In the genomic region with DNA sequence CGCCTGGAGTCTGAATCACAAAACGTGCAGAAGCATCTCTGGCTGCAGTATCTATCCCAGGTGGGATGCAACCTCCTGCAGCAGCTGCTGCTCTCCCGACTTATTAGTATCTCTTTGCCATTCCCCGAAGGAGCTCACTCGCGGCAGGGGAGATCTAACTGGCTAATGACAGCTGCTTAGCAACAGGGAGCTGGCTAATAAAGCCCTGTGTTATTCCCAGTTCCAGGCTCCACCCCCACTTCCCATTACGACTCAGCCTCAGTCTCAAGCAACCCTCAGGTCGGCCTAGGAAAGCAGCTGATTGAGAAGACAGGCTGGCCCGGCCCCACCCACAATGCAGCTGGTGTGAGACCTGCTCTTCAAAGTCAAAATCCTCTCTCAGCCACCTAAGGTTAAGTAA, we compare ENCODE assay signal across 9 mouse cellular contexts. TPM values are rescaled to one million over a fixed set of nuclear protein-coding genes. Genes with fewer than 3 reads are reported as not detected.
DNase-seq lines count a peak whose midpoint lies in the region; ATAC-seq and TF ChIP-seq lines count a peak whose summit lies in the region.
"Had no signal": no experiment of that assay in that cellular context is flagged by ENCODE, and none has a peak within 500 bp of the region (broad histone marks: within the 10 kb centered on the region; RNA-seq: fewer than 3 reads in every experiment).

No protein-coding gene starts in this region.

- peak; percentile 58; the same call in 1 of the 2 replicates for ATAC-seq in cerebellum, adult (ENCODE audit: insufficient number of reproducible peaks, low FRiP score, low TSS enrichment)
- ATAC-seq in forebrain, embryonic 14.5 days, result peak; percentile 94
- peak; percentile 58 for ATAC-seq in heart, postnatal 0 days (ENCODE audit: insufficient read depth, low read depth)

- TF ChIP-seq RAD21 in CH12.LX (IDR thresholded peaks at IDR 0.05; ENCODE audit: low read depth, low read length), result no peak

- no peaks in the 10 kb centered on the region for H3K36me3 ChIP-seq in CH12.LX (replicated peaks in 1 of 2; ENCODE audit: control insufficient read depth in 1 of 2, insufficient read depth in 1 of 2, low read length in 1 of 2)
- no peaks in the 10 kb centered on the region for H3K36me3 ChIP-seq in forebrain, embryonic 14.5 days (ENCODE audit: control insufficient read depth, insufficient read depth, low read length)
- H3K36me3 ChIP-seq in heart, postnatal 0 days (replicated peaks; ENCODE audit: control insufficient read depth, insufficient read depth, low read length), result no peaks in the 10 kb centered on the region

- WGBS in forebrain, embryonic 14.5 days, result 1% methylated on average over 9 of the region's 9 CpGs
- WGBS in heart, postnatal 0 days, result 8% methylated on average over 9 of the region's 9 CpGs
- WGBS in lung, adult 2 months, result 14% methylated on average over 9 of the region's 9 CpGs

- H3K4me1 ChIP-seq in CH12.LX (ENCODE audit: control insufficient read depth in 1 of 2, insufficient read depth in 2 of 2), result peaks cover 0 to 5% of the 10 kb centered on the region in 2 experiments; a peak in 2 of 4 replicates
- H3K4me1 ChIP-seq in forebrain, embryonic 14.5 days (ENCODE audit: control insufficient read depth, insufficient read depth, low read length), result peaks cover 14% of the 10 kb centered on the region
- peaks cover 5% of the 10 kb centered on the region; the same call in 1 of the 2 replicates for H3K4me1 ChIP-seq in heart, postnatal 0 days (ENCODE audit: control insufficient read depth, insufficient read depth)
- 0 out of 2 replicates have a peak, but pooled peaks cover 4% of the 10 kb centered on the region for H3K4me1 ChIP-seq in lung, adult 2 months (ENCODE audit: control insufficient read depth, insufficient read depth, low read length)

- H3K27me3 ChIP-seq in CH12.LX (replicated peaks), result no peaks in the 10 kb centered on the region
- no peaks in the 10 kb centered on the region for H3K27me3 ChIP-seq in forebrain, embryonic 14.5 days (replicated peaks; ENCODE audit: control insufficient read depth, insufficient read depth, low read length)
- no peaks in the 10 kb centered on the region for H3K27me3 ChIP-seq in heart, postnatal 0 days (ENCODE audit: control insufficient read depth, insufficient read depth, low read length)

- H3K27ac ChIP-seq in CH12.LX (ENCODE audit: insufficient read depth, low read depth), result no peak overlapping the region
- peak overlapping the region; percentile 70 for H3K27ac ChIP-seq in forebrain, embryonic 14.5 days (ENCODE audit: low read depth, low read length)
- H3K27ac ChIP-seq in heart, postnatal 0 days (ENCODE audit: low read depth), result no peak overlapping the region
- H3K27ac ChIP-seq: macrophage had no signal

- H3K79me2 ChIP-seq in CH12.LX (replicated peaks; ENCODE audit: control insufficient read depth, extremely low read depth, insufficient read depth, poor library complexity, severe bottlenecking), result no peaks in the 10 kb centered on the region

- DNase-seq in CH12.LX (ENCODE audit: extremely low read depth), result peak; percentile 29
- DNase-seq in forebrain, embryonic 14.5 days (ENCODE audit: low spot score), result peak; percentile 90
- DNase-seq in heart, postnatal 0 days (ENCODE audit: low spot score), result no peak
- peak; percentile 63 for DNase-seq in kidney, postnatal 14 days
- DNase-seq in lung, adult 2 months, result peak; percentile 36
- peak; percentile 86 for DNase-seq in retina, postnatal 1 day
- DNase-seq in spleen, postnatal 14 days (ENCODE audit: low spot score in 2 of 2), result no peak

- TF ChIP-seq CTCF in CH12.LX (conservative IDR thresholded peaks at IDR 0.05 in 1 of 2, IDR thresholded peaks at IDR 0.05 in 1 of 2; ENCODE audit: low read depth in 2 of 2, low read length in 2 of 2), result no peak
- TF ChIP-seq CTCF in heart, postnatal 0 days (IDR thresholded peaks at IDR 0.05; ENCODE audit: low read depth), result no peak
- TF ChIP-seq CTCF in lung, adult 2 months (IDR thresholded peaks at IDR 0.05; ENCODE audit: insufficient read depth, low read length), result no peak

- H3K9me3 ChIP-seq in CH12.LX (replicated peaks; ENCODE audit: low read length), result no peaks in the 10 kb centered on the region
- no peaks in the 10 kb centered on the region for H3K9me3 ChIP-seq in forebrain, embryonic 14.5 days (replicated peaks; ENCODE audit: control insufficient read depth, low read length)
- H3K9me3 ChIP-seq in heart, postnatal 0 days (replicated peaks; ENCODE audit: control insufficient read depth, low read length), result no peaks in the 10 kb centered on the region

- H3K4me2 ChIP-seq in CH12.LX (ENCODE audit: insufficient read depth, low read depth, poor library complexity, severe bottlenecking), result no peak overlapping the region
- H3K4me2 ChIP-seq in forebrain, embryonic 14.5 days (ENCODE audit: low read length), result peak overlapping the region; percentile 37
- H3K4me2 ChIP-seq in heart, postnatal 0 days (ENCODE audit: low read depth, low read length), result peak overlapping the region; percentile 24

- TF ChIP-seq EP300 in CH12.LX (IDR thresholded peaks at IDR 0.05; ENCODE audit: low read length), result no peak
- no peak for TF ChIP-seq EP300 in heart, postnatal 0 days (IDR thresholded peaks at IDR 0.05; ENCODE audit: low read depth)

- no peak overlapping the region for H3K9ac ChIP-seq in CH12.LX (ENCODE audit: insufficient read depth, low read depth)
- H3K9ac ChIP-seq in forebrain, embryonic 14.5 days (ENCODE audit: low read length), result peak overlapping the region; percentile 29; the same call in 1 of the 2 replicates
- no peak overlapping the region for H3K9ac ChIP-seq in heart, postnatal 0 days (replicated peaks; ENCODE audit: low read depth, low read length)

- in situ Hi-C loops in CH12.LX (cut with MboI; ENCODE audit: low pct_ligation_motif_present, low pct_unique_long_range_greater_than_20kb, low sequenced_read_pairs), result no loop called here

- H3K4me3 ChIP-seq in CH12.LX (replicated peaks in 1 of 3; ENCODE audit: low read depth in 2 of 3, low read length in 2 of 3, poor library complexity in 1 of 3), result no peak overlapping the region
- peak overlapping the region; percentile 2; the same call in 1 of the 2 replicates for H3K4me3 ChIP-seq in forebrain, embryonic 14.5 days (ENCODE audit: low read depth, low read length)
- H3K4me3 ChIP-seq in heart, postnatal 0 days (ENCODE audit: low read depth, low read length), result no peak overlapping the region
- no peak overlapping the region for H3K4me3 ChIP-seq in lung, adult 2 months (replicated peaks; ENCODE audit: extremely low read depth, low read depth, low read length)

- no peak for TF ChIP-seq POLR2A in CH12.LX (IDR thresholded peaks at IDR 0.05; ENCODE audit: low read depth, low read length)
- TF ChIP-seq POLR2A in lung, adult 2 months (IDR thresholded peaks at IDR 0.05; ENCODE audit: borderline replicate concordance, extremely low read depth, low read depth, low read length), result no peak

- dilution Hi-C loops in CH12.LX (cut with MboI; ENCODE audit: extremely low pct_ligation_motif_present, extremely low pct_unique_long_range_greater_than_20kb, low sequenced_read_pairs), result no loop called here

TF ChIP-seq in CH12.LX, 34 proteins besides CTCF, POLR2A, EP300 and RAD21 (continues in another document):
- no peak for TF ChIP-seq POLR2AphosphoS2 (IDR thresholded peaks at IDR 0.05; ENCODE audit: low read depth, low read length)
- TF ChIP-seq ZC3H11A (IDR thresholded peaks at IDR 0.05; ENCODE audit: low read depth, low read length), result no peak
- TF ChIP-seq TBP (conservative IDR thresholded peaks at IDR 0.05; ENCODE audit: low read depth, low read length), result no peak

RNA-seq across cellular contexts. Expression of gene Sgsm2, which starts 20.1 kb away (rescaled TPM):
- 2.4 and 3.8 TPM in 2 replicates for total RNA-seq in CH12.LX (2012; rRNA removed)
- total RNA-seq in CH12.LX (2014; rRNA removed), result 0.75 and 0.93 TPM in 2 replicates
- polyA plus RNA-seq in CH12.LX (2012; ENCODE audit: insufficient read length, low read depth), result 3.1 and 3.8 TPM in 2 replicates
- 8.3 and 10.6 TPM in 2 replicates for polyA plus RNA-seq in forebrain, embryonic 14.5 days (2014; fragmentation: Nextera tagmentation; extraction: Ambion mirVana)
- 9.2 and 11.7 TPM in 2 replicates for total RNA-seq in heart, postnatal 0 days (2014; rRNA removed; ENCODE audit: low replicate concordance)
- polyA plus RNA-seq in heart, postnatal 0 days (2015; fragmentation: Nextera tagmentation; extraction: Ambion mirVana), result 2.3 and 2.5 TPM in 2 replicates
- polyA plus RNA-seq in lung, adult 2 months (2012; rRNA removed), result 19.3 and 22.1 TPM in 2 replicates

RNA-seq across cellular contexts. Expression of gene Tsr1, which starts 21.1 kb away (rescaled TPM):
- total RNA-seq in CH12.LX (2012; rRNA removed), result 85.2 and 127 TPM in 2 replicates
- total RNA-seq in CH12.LX (2014; rRNA removed), result 101 and 105 TPM in 2 replicates
- polyA plus RNA-seq in CH12.LX (2012; ENCODE audit: insufficient read length, low read depth), result 149 and 162 TPM in 2 replicates
- 33.2 and 38.2 TPM in 2 replicates for polyA plus RNA-seq in forebrain, embryonic 14.5 days (2014; fragmentation: Nextera tagmentation; extraction: Ambion mirVana)
- 17.5 and 20.9 TPM in 2 replicates for total RNA-seq in heart, postnatal 0 days (2014; rRNA removed; ENCODE audit: low replicate concordance)
- polyA plus RNA-seq in heart, postnatal 0 days (2015; fragmentation: Nextera tagmentation; extraction: Ambion mirVana), result 11.2 and 13.3 TPM in 2 replicates
- polyA plus RNA-seq in lung, adult 2 months (2012; rRNA removed), result 7.1 and 7.5 TPM in 2 replicates

RNA-seq across cellular contexts. Expression of gene Mnt, which starts 46.1 kb away (rescaled TPM):
- total RNA-seq in CH12.LX (2012; rRNA removed), result 3.6 and 4.7 TPM in 2 replicates
- total RNA-seq in CH12.LX (2014; rRNA removed), result 1.4 and 1.6 TPM in 2 replicates
- polyA plus RNA-seq in CH12.LX (2012; ENCODE audit: insufficient read length, low read depth), result 29.0 and 30.6 TPM in 2 replicates
- 6.8 and 7.6 TPM in 2 replicates for polyA plus RNA-seq in forebrain, embryonic 14.5 days (2014; fragmentation: Nextera tagmentation; extraction: Ambion mirVana)
- total RNA-seq in heart, postnatal 0 days (2014; rRNA removed; ENCODE audit: low replicate concordance), result 9.0 TPM in 2 replicates
- 1.8 and 2.3 TPM in 2 replicates for polyA plus RNA-seq in heart, postnatal 0 days (2015; fragmentation: Nextera tagmentation; extraction: Ambion mirVana)
- polyA plus RNA-seq in lung, adult 2 months (2012; rRNA removed), result 21.3 and 22.2 TPM in 2 replicates

RNA-seq across cellular contexts. Expression of gene Smg6, which starts 48.8 kb away (rescaled TPM):
- 12.0 and 12.1 TPM in 2 replicates for total RNA-seq in CH12.LX (2012; rRNA removed)
- 8.0 and 9.0 TPM in 2 replicates for total RNA-seq in CH12.LX (2014; rRNA removed)
- 14.8 and 18.5 TPM in 2 replicates for polyA plus RNA-seq in CH12.LX (2012; ENCODE audit: insufficient read length, low read depth)
- polyA plus RNA-seq in forebrain, embryonic 14.5 days (2014; fragmentation: Nextera tagmentation; extraction: Ambion mirVana), result 12.9 and 13.7 TPM in 2 replicates
- total RNA-seq in heart, postnatal 0 days (2014; rRNA removed; ENCODE audit: low replicate concordance), result 15.7 and 21.1 TPM in 2 replicates
- polyA plus RNA-seq in heart, postnatal 0 days (2015; fragmentation: Nextera tagmentation; extraction: Ambion mirVana), result 6.9 and 7.1 TPM in 2 replicates
- polyA plus RNA-seq in lung, adult 2 months (2012; rRNA removed), result 35.8 and 40.8 TPM in 2 replicates

RNA-seq across cellular contexts. Expression of gene Srr, which starts 48.9 kb away (rescaled TPM):
- 4.0 and 5.9 TPM in 2 replicates for total RNA-seq in CH12.LX (2012; rRNA removed)
- total RNA-seq in CH12.LX (2014; rRNA removed), result 5.7 and 6.7 TPM in 2 replicates
- 5.7 and 7.6 TPM in 2 replicates for polyA plus RNA-seq in CH12.LX (2012; ENCODE audit: insufficient read length, low read depth)
- polyA plus RNA-seq in forebrain, embryonic 14.5 days (2014; fragmentation: Nextera tagmentation; extraction: Ambion mirVana), result 45.9 and 56.0 TPM in 2 replicates
- 16.3 and 34.0 TPM in 2 replicates for total RNA-seq in heart, postnatal 0 days (2014; rRNA removed; ENCODE audit: low replicate concordance)
- polyA plus RNA-seq in heart, postnatal 0 days (2015; fragmentation: Nextera tagmentation; extraction: Ambion mirVana), result 14.5 and 15.8 TPM in 2 replicates
- 5.0 and 11.4 TPM in 2 replicates for polyA plus RNA-seq in lung, adult 2 months (2012; rRNA removed)

Comparison
In these comparisons a context has a peak if more than half of its experiments do, and no peak if none do; other contexts are left out.
1. DNase-seq: peak in CH12.LX (single experiment), forebrain, embryonic 14.5 days (single experiment), kidney, postnatal 14 days (single experiment), lung, adult 2 months (single experiment) and retina, postnatal 1 day (single experiment); none in heart, postnatal 0 days (single experiment) and spleen, postnatal 14 days (0 of 2).
2. Peak in every context shown above with its lines, with median percentiles within 50 percentile points of each other: ATAC-seq.